Mouse (Mus musculus) spleen, adult 2 months (tissue): ENCODE results near the gene Il17ra.

Source experiments
- CTCF ChIP-seq: fragments of 200-500 bp; IDR thresholded peaks from 2 replicates; pipeline ENCODE4 v1.5.1; 2011; ENCODE audit warnings: mild to moderate bottlenecking, inconsistent platforms; ENCODE audit not compliant: insufficient read depth, insufficient read length, insufficient replicate concordance; ENCODE audit errors: extremely low read depth
- POLR2A ChIP-seq: fragments of 200-500 bp; IDR thresholded peaks from 2 replicates; pipeline ENCODE4 v1.6.1; 2011; ENCODE audit warnings: low read depth, low read length, inconsistent platforms

DNA sequence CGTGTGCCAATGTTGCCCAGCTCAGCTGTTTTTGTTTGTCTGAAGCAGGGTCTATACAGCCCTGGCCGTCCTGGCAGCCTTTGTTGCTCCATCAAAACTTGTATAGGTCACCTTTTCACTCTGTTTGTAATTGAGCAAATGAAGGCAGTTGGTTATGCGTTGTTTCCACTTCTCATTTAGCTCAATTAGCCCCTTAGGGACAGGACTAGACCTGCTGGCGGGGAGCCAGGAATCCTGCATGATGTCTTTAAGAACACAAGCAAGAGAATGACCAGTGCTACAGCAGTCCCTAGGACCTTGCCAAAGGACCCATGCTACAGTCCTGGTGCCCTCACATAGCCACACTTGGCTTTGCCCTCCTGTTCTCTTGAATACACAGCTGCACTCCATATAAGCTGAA is 42.5 kb downstream of the Il17ra start:
- no peak for TF ChIP-seq POLR2A
- TF ChIP-seq CTCF: no peak
